Mouse (Mus musculus) cortical plate, adult 2 months (tissue): ENCODE data around the gene Ahdc1.

ENCODE experiments used
- CTCF ChIP-seq: fragments of 200-500 bp; IDR thresholded peaks from 2 replicates; pipeline ENCODE4 v1.5.1; 2011; ENCODE audit warnings: mild to moderate bottlenecking, control low read depth, low read length; ENCODE audit not compliant: insufficient read depth; ENCODE audit errors: extremely low read depth
- POLR2A ChIP-seq: fragments of 200-500 bp; IDR thresholded peaks from 2 replicates; pipeline ENCODE4 v1.6.1; 2011; ENCODE audit warnings: mild to moderate bottlenecking, low read length, control low read depth; ENCODE audit not compliant: insufficient read depth; ENCODE audit errors: extremely low read depth

GRCm38 (mm10) chr4:133035946-133036345 is 24.9 kb downstream of the Ahdc1 start:
- no peak for TF ChIP-seq CTCF
- TF ChIP-seq POLR2A, result no peak
